Mouse (Mus musculus): ENCODE results near the gene Sgcb. TPM values are rescaled to one million over a fixed set of nuclear protein-coding genes. Genes with fewer than 3 reads are reported as not detected.

Gene Sgcb
- polyA plus RNA-seq, 2 experiments, result 1.2 to 2.2 TPM

- Histone ChIP-seq H3K9ac (replicated peaks) (no peak overlapping the region), H3K4me2 (ENCODE audit: low read depth) (no peak overlapping the region), H3K36me3 (replicated peaks; ENCODE audit: control insufficient read depth, insufficient read depth, low read depth) (no peaks in the 10 kb centered on the region), H3K9me3 (ENCODE audit: control insufficient read depth, low read length) (no peaks in the 10 kb centered on the region), H3K27me3 (ENCODE audit: control insufficient read depth, insufficient read depth, low read length) (no peaks in the 10 kb centered on the region), H3K27ac (no peak overlapping the region), H3K4me1 (replicated peaks; ENCODE audit: control insufficient read depth in 2 of 2, insufficient read depth in 2 of 2, low read length in 1 of 2) (peaks cover 0 to 7% of the 10 kb centered on the region in 2 experiments; a peak in 1 of 4 replicates), H3K4me3 (ENCODE audit: insufficient read depth in 1 of 2, low read depth in 2 of 2, low read length in 2 of 2) (no peak overlapping the region)
- DNase-seq (ENCODE audit: low read depth in 3 of 3, low spot score in 3 of 3) (peak in 1 of 3 experiments; percentile 12), ATAC-seq (ENCODE audit: insufficient read depth) (0 out of 2 replicates have a peak, but pooled peaks have one; percentile 21)
- TF ChIP-seq EP300 (IDR thresholded peaks at IDR 0.05; ENCODE audit: low read depth), result no peak
- no peak for TF ChIP-seq CTCF (IDR thresholded peaks at IDR 0.05; ENCODE audit: low read depth)
- 48% methylated on average over 2 of the region's 2 CpGs for WGBS (ENCODE audit: insufficient replicate concordance)
Measured at GRCm38 (mm10) chr5:73690146-73690545, 42.6 kb upstream of the Sgcb start.

- no peaks in the 10 kb centered on the region for H3K27me3 ChIP-seq (ENCODE audit: control insufficient read depth, insufficient read depth, low read length)
- H3K4me2 ChIP-seq (ENCODE audit: low read depth), result no peak overlapping the region
- H3K4me1 ChIP-seq (replicated peaks; ENCODE audit: control insufficient read depth in 2 of 2, insufficient read depth in 2 of 2, low read length in 1 of 2), result peaks cover 0 to 7% of the 10 kb centered on the region in 2 experiments; a peak in 1 of 4 replicates
- no peak overlapping the region for H3K9ac ChIP-seq (replicated peaks)
- no peak overlapping the region for H3K4me3 ChIP-seq (ENCODE audit: insufficient read depth in 1 of 2, low read depth in 2 of 2, low read length in 2 of 2)
- H3K36me3 ChIP-seq (replicated peaks; ENCODE audit: control insufficient read depth, insufficient read depth, low read depth), result no peaks in the 10 kb centered on the region
- H3K27ac ChIP-seq, result no peak overlapping the region
- DNase-seq (ENCODE audit: low read depth in 3 of 3, low spot score in 3 of 3), result no peak
- no peaks in the 10 kb centered on the region for H3K9me3 ChIP-seq (ENCODE audit: control insufficient read depth, low read length)
- WGBS (ENCODE audit: insufficient replicate concordance), result 60% methylated on average over 1 of the region's 1 CpGs
- TF ChIP-seq EP300 (IDR thresholded peaks at IDR 0.05; ENCODE audit: low read depth) (no peak), CTCF (IDR thresholded peaks at IDR 0.05; ENCODE audit: low read depth) (no peak)
- no peak for ATAC-seq (ENCODE audit: insufficient read depth)
Measured at GRCm38 (mm10) chr5:73688576-73688975, 41.0 kb upstream of the Sgcb start.

GRCm38 (mm10) chr5:73686149-73686548, 38.6 kb upstream of the Sgcb start:
- Histone ChIP-seq H3K9ac (replicated peaks) (no peak overlapping the region), H3K27me3 (ENCODE audit: control insufficient read depth, insufficient read depth, low read length) (no peaks in the 10 kb centered on the region), H3K27ac (no peak overlapping the region), H3K36me3 (replicated peaks; ENCODE audit: control insufficient read depth, insufficient read depth, low read depth) (no peaks in the 10 kb centered on the region), H3K4me3 (ENCODE audit: insufficient read depth in 1 of 2, low read depth in 2 of 2, low read length in 2 of 2) (no peak overlapping the region), H3K4me1 (replicated peaks; ENCODE audit: control insufficient read depth in 2 of 2, insufficient read depth in 2 of 2, low read length in 1 of 2) (peaks cover 0 to 7% of the 10 kb centered on the region in 2 experiments; a peak in 1 of 4 replicates), H3K9me3 (ENCODE audit: control insufficient read depth, low read length) (no peaks in the 10 kb centered on the region), H3K4me2 (ENCODE audit: low read depth) (no peak overlapping the region)
- DNase-seq (ENCODE audit: low read depth in 3 of 3, low spot score in 3 of 3) (no peak), ATAC-seq (ENCODE audit: insufficient read depth) (no peak)
- 27% methylated on average over 4 of the region's 4 CpGs for WGBS (ENCODE audit: insufficient replicate concordance)
- TF ChIP-seq CTCF (IDR thresholded peaks at IDR 0.05; ENCODE audit: low read depth) (peak; percentile 23; the same call in 1 of the 2 replicates), EP300 (IDR thresholded peaks at IDR 0.05; ENCODE audit: low read depth) (no peak)

- no peak for ATAC-seq (ENCODE audit: insufficient read depth)
- TF ChIP-seq CTCF (IDR thresholded peaks at IDR 0.05; ENCODE audit: low read depth) (peak; percentile 30; the same call in 1 of the 2 replicates), EP300 (IDR thresholded peaks at IDR 0.05; ENCODE audit: low read depth) (no peak)
- Histone ChIP-seq H3K4me1 (replicated peaks; ENCODE audit: control insufficient read depth in 2 of 2, insufficient read depth in 2 of 2, low read length in 1 of 2) (no peaks in the 10 kb centered on the region), H3K9me3 (ENCODE audit: control insufficient read depth, low read length) (no peaks in the 10 kb centered on the region), H3K4me3 (ENCODE audit: insufficient read depth in 1 of 2, low read depth in 2 of 2, low read length in 2 of 2) (no peak overlapping the region), H3K4me2 (ENCODE audit: low read depth) (no peak overlapping the region), H3K27ac (no peak overlapping the region), H3K9ac (replicated peaks) (no peak overlapping the region), H3K27me3 (ENCODE audit: control insufficient read depth, insufficient read depth, low read length) (no peaks in the 10 kb centered on the region), H3K36me3 (replicated peaks; ENCODE audit: control insufficient read depth, insufficient read depth, low read depth) (no peaks in the 10 kb centered on the region)
- 41% methylated on average over 9 of the region's 9 CpGs for WGBS (ENCODE audit: insufficient replicate concordance)
- no peak for DNase-seq (ENCODE audit: low read depth in 3 of 3, low spot score in 3 of 3)
Measured at GRCm38 (mm10) chr5:73683706-73684409, 36.3 kb upstream of the Sgcb start.

- H3K4me1 ChIP-seq (replicated peaks; ENCODE audit: control insufficient read depth in 2 of 2, insufficient read depth in 2 of 2, low read length in 1 of 2), result no peaks in the 10 kb centered on the region
- no peak overlapping the region for H3K4me3 ChIP-seq (ENCODE audit: insufficient read depth in 1 of 2, low read depth in 2 of 2, low read length in 2 of 2)
- no peaks in the 10 kb centered on the region for H3K36me3 ChIP-seq (replicated peaks; ENCODE audit: control insufficient read depth, insufficient read depth, low read depth)
- no peaks in the 10 kb centered on the region for H3K9me3 ChIP-seq (ENCODE audit: control insufficient read depth, low read length)
- H3K27ac ChIP-seq, result no peak overlapping the region
- H3K4me2 ChIP-seq (ENCODE audit: low read depth), result no peak overlapping the region
- 52% methylated on average over 6 of the region's 6 CpGs for WGBS (ENCODE audit: insufficient replicate concordance)
- ATAC-seq (ENCODE audit: insufficient read depth) (no peak), DNase-seq (ENCODE audit: low read depth in 3 of 3, low spot score in 3 of 3) (no peak)
- no peak for TF ChIP-seq CTCF (IDR thresholded peaks at IDR 0.05; ENCODE audit: low read depth)
- TF ChIP-seq EP300 (IDR thresholded peaks at IDR 0.05; ENCODE audit: low read depth), result no peak
- H3K9ac ChIP-seq (replicated peaks), result no peak overlapping the region
- no peaks in the 10 kb centered on the region for H3K27me3 ChIP-seq (ENCODE audit: control insufficient read depth, insufficient read depth, low read length)
Measured at GRCm38 (mm10) chr5:73683221-73683620, 35.6 kb upstream of the Sgcb start.

Data from liver, embryonic 14.5 days (tissue).